Mouse (Mus musculus) gastrocnemius, postnatal 10 days (tissue): ENCODE measurements around the gene Kif28. TPM values are rescaled to one million over a fixed set of nuclear protein-coding genes. Genes with fewer than 3 reads are reported as not detected.
A peak's percentile ranks its signal among the peaks of the same experiment; 100 is the strongest.
"Not testable (repeated sequence)": the region's sequence is repeated elsewhere in the genome, so short reads cannot be mapped to it uniquely, and the experiment has no call there.

Experiments
- DNase-seq: peaks from one replicate; pipeline ENCODE4 v3.0.0; 2021; ENCODE audit warnings: mixed read lengths
- long read RNA-seq, 2 experiments: library from polyadenylated mRNA; stranded (forward); transcript quantifications; one replicate each; pipeline ENCODE4 v2.0.0; 2021
- total RNA-seq, 2 experiments: library from RNA; stranded (reverse); gene quantifications; 2 replicates each; pipeline ENCODE4 v1.2.3; 2021

Kif28 gene
- under 1 TPM; 0.09 to 0.23 TPM for total RNA-seq
- long read RNA-seq, experiment 1, result 0 reads
- long read RNA-seq, experiment 2, partial matches to known transcripts, result 0 of 1 reads
- long read RNA-seq, experiment 2, other reads (novel, unspliced or antisense), result 1 of 1 reads

GRCm38 (mm10) chr1:179745171-179745570 is at the start of gene Kif28:
Kif28 (minus strand) TSS chr1:179745271.
- DNase-seq, result no peak

DNA sequence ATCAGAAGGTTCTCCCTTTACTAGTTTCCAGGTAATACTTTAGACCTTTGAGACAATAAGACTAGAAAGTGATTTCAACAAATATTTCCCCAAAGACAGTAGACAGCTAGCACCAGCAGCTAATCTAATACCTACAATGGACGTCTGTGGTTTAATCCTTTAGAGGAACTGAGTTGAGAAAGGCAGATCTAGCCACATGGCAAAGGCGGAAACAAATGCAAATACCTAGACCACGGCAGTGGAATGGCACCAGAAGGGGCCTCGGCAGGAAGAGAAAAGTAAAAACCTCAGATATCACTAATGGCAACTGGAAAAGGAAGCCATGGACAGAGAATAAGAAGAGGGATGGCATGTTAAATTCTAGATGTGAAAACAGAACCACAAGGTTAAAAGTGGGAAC is 42.2 kb upstream of the Kif28 start:
- no peak for DNase-seq

GRCm38 (mm10) chr1:179785502-179785901 is 40.4 kb upstream of the Kif28 start:
- no peak for DNase-seq

- DNase-seq, result no peak
These were observed 39.0 kb upstream of the Kif28 start for GRCm38 (mm10) chr1:179784098-179784497.

DNA sequence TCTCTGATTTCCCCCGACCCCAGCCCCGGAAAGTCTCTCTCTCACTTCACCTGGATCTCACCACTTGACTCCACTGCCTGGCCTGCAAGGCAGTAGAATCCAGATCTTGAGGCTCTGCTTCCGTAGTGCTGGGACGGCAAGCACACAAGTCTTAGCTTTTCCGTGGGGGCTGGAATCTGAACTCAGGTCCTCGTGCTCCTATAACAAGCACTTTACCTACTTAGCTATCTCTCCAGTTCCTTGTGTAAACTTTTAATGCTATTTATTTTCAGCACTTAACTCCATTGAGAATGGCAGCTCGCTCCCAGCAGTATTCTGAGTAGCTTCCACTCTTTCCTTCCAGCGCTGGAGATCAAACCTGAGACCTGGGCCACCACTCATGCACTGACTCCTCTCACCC is 31.8 kb upstream of the Kif28 start:
- no peak for DNase-seq

DNA sequence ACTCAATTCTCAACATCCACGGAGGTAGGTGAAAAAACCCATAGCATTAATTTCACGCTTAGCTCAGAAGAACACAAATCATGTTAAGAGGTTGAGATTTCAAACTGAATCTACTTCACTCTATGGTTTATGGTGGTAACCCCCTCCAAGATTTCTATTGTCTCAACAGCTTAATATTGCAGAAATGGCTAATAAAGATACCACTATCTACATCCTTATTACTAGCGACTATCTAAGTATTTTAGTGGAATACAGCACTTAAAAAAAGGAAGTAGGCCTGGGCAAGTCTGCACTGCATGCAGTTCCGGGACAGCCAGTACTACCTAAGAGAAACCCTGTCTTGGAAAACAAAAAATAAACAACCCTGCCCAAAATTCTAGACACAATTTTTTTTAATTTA is 15.5 kb upstream of the Kif28 start:
- no peak for DNase-seq

DNA sequence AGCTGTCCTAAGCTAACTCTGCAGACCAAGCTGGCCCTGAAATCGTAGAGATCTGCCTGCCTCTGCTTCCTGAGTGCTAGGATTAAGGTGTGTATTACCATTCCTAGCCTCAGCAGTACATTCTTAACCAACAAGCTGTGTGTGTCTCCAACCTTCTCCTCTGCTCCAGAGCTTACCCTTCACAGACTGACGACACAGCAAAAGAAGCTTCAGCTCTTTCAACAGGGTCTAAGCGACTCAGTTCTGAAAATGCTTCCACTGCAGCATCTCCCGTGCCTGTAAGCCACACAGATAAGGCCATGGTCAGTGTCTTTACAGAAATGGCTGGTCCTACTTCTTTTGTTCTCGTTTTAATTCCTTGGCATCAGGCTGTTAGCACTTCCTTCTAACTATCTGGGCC is 15.0 kb upstream of the Kif28 start:
- DNase-seq, result no peak

GRCm38 (mm10) chr1:179756477-179756876 is 11.4 kb upstream of the Kif28 start:
- no peak for DNase-seq

- DNase-seq, result no peak
These were observed 7.9 kb upstream of the Kif28 start for GRCm38 (mm10) chr1:179753006-179753405.

GRCm38 (mm10) chr1:179752276-179752675 is 7.2 kb upstream of the Kif28 start:
- DNase-seq, result no peak

DNA sequence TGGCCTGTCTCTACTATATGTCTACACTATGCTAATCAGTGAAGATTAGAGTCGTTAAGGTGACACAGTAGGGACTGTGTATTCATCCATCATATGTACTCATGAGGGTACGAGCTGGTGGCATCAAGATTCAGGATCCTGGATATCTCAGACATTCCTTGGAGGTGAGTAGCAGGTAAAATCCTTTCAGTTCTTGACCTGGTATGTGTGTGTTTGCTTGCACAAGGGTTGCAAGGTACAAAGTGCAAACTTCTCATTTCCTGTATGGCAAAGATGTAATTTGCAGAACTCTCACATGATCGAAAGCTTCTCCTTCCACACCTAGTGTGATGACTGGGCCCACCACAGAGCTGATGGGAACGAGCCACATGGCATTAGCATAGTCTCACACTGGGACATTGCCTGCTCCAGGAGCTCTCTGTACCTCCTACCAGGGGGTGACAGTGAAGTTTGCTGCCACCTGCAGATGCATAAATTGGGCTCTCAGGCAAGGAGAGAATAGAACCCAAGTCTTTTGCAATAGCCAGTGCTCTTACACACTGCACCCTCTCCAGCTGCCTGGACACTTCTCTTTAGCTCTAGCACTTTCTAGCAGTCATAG is 1.4 kb downstream of the Kif28 start:
- DNase-seq, result no peak

DNA sequence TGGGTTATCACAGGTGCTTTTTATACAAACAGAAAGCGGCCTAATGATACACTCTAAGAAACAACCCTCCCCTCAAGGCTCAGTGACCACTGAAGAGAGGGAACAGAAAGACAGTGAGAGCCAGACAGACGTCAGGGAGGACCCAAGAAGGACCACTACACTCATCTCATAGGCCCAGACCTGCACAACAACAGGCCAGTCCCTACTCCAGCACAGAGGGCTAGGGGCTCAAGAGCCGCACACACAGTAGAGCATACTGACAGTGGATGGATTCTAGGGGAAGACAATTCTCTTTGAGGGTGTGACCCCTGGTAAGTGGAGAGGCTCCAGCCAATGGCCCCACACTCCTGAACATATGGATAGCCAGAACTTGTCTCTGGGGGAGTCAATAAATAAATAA is 8.6 kb downstream of the Kif28 start:
- no peak for DNase-seq

GRCm38 (mm10) chr1:179734500-179735474 is 10.3 kb downstream of the Kif28 start:
- DNase-seq, result peak; percentile 73

DNA sequence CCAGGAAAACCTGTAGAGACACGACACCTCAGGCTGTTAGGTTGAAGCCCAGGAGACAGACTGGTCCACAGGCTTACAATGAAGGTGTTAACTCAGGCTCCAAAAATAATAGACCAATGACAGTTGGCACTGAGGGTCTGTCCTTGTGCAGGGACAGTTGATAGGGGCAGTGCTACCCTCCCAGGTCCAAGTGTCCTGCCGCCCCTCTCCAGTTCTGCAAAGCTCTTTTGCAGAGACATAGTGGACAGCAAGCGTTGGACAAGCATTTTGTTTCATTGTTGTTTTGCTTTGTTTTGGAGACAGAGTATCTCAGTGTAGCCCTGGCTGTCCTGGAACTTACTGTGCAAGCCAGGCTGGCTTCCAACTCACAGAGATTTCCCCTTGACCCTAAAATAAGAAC is 13.7 kb downstream of the Kif28 start:
- no peak for DNase-seq

DNA sequence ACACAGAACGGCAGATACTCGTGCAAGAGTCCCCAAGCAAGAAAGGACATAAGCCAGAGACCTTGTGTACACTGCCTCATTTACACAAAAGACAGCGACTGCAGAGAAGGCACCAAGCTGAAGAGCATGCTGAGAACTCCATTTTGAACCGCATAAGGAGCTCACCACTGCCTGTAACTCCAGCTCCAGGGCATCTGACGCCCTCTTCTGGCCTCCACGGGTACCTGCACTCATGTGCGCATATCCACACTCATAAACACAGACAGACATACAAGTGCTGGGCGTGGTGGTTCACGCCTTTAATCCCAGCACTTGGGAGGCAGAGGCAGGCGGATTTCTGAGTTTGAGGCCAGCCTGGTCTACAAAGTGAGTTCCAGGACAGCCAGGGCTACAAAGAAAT is 16.4 kb downstream of the Kif28 start:
- no peak for DNase-seq

DNA sequence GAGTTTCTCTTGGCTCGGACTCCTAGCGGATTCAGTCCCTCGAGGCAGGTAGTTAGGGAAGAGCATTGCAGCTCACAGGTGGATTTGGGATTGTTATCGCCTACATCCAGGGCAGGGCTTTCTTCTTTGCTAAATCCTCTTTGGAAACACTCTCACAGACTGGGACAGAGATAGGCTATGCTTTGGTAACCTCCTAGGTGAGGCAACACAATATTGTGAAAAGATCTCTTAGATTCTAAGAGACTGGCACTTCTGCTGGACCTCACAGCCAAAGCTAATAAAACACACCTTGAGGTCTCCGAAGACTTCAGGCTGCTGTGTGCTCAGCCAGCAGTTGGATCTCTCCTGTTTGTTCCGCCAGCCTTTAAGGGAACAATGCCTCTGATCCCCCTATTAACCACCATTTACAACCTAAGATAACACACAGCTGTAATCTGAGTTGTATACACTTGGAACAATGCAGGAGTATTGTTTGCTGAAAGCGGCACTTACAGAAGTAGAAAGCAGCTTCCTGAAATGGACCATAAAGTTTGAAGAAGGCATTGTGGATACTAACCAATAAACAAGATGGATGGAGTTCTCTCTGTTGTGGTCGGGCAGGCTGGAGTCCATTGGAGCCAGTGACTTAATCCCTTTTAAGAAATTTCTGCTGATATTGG is 22.1 kb downstream of the Kif28 start:
- DNase-seq, result no peak

DNA sequence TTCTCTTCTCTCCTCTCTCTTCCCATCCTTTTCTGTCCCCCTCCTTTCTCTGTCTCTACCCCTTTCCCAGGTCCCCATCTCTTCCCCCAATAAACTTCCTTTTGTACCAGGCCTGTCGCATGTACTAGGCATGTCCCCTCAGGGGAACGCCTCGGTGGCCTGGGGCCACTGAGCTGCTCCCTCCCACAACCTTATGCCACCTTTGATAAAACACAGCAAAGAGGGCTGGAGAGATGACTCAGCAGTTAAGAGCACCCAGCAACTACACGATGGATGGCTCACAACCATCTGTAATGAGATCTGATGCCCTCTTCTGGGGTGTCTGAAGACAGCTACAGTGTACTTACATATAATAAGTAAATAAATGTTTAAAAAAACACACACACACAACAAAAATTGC is 29.3 kb downstream of the Kif28 start:
- DNase-seq, result no peak

- DNase-seq, result not testable (repeated sequence)
These were observed 29.8 kb downstream of the Kif28 start for GRCm38 (mm10) chr1:179715289-179715688.

- no peak for DNase-seq
These were observed 31.7 kb downstream of the Kif28 start for GRCm38 (mm10) chr1:179713367-179713766.

DNA sequence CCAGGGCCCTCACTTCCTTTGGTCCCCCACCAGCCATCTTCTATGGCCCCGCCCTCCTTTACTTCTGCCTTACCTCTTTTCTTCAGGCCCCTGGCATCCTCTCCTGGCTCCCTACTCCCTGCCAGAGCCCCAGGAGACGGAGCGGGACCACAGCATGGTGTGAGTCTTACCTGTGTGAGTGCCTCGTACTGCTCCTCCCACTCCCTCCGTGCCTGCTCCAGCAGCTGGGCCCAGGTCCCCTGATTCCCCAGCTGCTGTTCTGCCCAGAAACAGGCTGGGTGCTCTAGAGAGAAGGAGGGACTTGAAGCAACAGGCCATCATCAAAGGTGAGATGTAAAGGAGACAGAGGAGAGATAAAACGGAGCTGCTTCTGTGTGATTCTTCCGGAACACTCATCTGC is 32.4 kb downstream of the Kif28 start:
- DNase-seq, result no peak

- DNase-seq, result no peak
These were observed 34.3 kb downstream of the Kif28 start for GRCm38 (mm10) chr1:179710739-179711138.

DNA sequence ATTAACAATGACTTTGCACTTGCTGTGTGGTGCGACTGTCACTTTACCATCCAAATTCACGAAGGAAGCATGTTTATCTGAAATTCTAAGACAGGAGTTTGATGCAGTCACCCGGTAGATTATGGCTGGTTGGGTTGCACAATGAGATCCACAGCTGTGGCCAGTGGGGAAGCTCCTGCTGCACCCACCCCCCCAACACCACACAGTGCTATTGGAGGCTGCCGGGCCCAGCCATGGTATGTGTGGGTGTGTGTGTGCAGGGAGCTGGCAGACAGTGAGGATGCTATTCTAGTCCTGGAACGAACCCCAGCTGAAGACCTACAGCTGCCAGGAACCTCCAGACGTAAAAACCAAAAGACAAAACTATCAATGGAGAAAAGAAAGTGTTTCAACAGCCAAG is 35.7 kb downstream of the Kif28 start:
- peak; percentile 50 for DNase-seq

DNA sequence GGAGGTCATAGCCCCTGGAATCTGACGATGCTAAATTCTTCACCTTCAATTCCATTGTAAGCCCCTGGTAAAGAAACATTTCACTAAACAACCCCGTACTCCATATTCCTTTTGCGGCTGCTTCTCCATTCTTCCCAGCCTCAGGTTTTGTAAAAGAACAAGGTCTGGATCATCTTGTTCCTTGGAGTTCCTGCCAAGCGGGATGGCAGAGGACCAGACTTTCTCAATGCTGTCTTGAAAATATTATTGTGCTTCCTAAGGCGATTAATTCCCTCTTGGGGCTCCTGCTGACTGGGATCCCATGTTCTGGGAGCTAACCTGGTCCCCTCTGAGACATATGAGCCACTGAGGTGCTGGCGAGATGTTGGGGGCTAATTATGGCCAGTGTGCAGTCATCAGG is 39.9 kb downstream of the Kif28 start:
- peak; percentile 49 for DNase-seq
